Mouse (Mus musculus): ENCODE measurements at regions not wholly inside any gene's neighbourhood (a gene's known extent, or its start where the extent isn't known, plus 50 kb on each side); places are given as distances from the start of the nearest gene placed in this dataset.

DNA sequence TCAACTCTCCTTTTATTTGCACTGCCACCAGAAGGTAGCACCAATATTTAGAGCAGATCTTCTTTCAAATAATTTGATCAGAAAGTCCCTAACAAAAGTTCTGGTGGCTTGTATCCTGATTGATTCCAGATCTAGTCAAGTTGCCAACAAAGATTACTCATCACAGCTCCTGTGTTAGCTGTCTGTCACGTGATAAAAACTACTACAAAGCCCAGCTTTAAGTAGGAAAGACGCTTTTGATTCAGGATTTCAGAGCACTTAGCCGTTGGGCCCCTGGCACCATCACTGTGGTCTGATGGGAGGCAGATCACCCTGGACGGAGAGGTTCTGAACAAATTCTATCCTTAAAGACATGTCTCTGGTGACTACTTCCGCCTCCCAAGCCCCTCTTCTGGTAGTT lies 241.6 kb upstream of the Il12b start:
- no peak for TF ChIP-seq ZNF384 (IDR thresholded peaks at IDR 0.05; ENCODE audit: low read depth, low read length)
- TF ChIP-seq GABPA (IDR thresholded peaks at IDR 0.05; ENCODE audit: insufficient replicate concordance, low read depth, low read length): no peak
- TF ChIP-seq TBP (conservative IDR thresholded peaks at IDR 0.05; ENCODE audit: low read depth, low read length): no peak
- TF ChIP-seq MAZ (IDR thresholded peaks at IDR 0.05; ENCODE audit: low read depth, low read length): no peak
- DNase-seq (ENCODE audit: extremely low read depth): no peak
- Histone ChIP-seq H3K4me2 (ENCODE audit: insufficient read depth, low read depth, poor library complexity, severe bottlenecking) (no peak overlapping the region), H3K79me2 (replicated peaks; ENCODE audit: control insufficient read depth, extremely low read depth, insufficient read depth, poor library complexity, severe bottlenecking) (no peaks in the 10 kb centered on the region), H3K4me3 (replicated peaks in 1 of 3; ENCODE audit: low read depth in 2 of 3, low read length in 2 of 3, poor library complexity in 1 of 3) (no peak overlapping the region), H3K4me1 (ENCODE audit: control insufficient read depth in 1 of 2, insufficient read depth in 2 of 2) (no peaks in the 10 kb centered on the region), H3K9me3 (replicated peaks; ENCODE audit: low read length) (no peaks in the 10 kb centered on the region), H3K27me3 (replicated peaks) (no peaks in the 10 kb centered on the region), H3K36me3 (replicated peaks in 1 of 2; ENCODE audit: control insufficient read depth in 1 of 2, insufficient read depth in 1 of 2, low read length in 1 of 2) (no peaks in the 10 kb centered on the region), H3K27ac (ENCODE audit: insufficient read depth, low read depth) (no peak overlapping the region), H3K9ac (ENCODE audit: insufficient read depth, low read depth) (no peak overlapping the region)
- in situ Hi-C loops (cut with MboI; ENCODE audit: low pct_ligation_motif_present, low pct_unique_long_range_greater_than_20kb, low sequenced_read_pairs) (no loop called here), dilution Hi-C loops (cut with MboI; ENCODE audit: extremely low pct_ligation_motif_present, extremely low pct_unique_long_range_greater_than_20kb, low sequenced_read_pairs) (no loop called here)

DNA sequence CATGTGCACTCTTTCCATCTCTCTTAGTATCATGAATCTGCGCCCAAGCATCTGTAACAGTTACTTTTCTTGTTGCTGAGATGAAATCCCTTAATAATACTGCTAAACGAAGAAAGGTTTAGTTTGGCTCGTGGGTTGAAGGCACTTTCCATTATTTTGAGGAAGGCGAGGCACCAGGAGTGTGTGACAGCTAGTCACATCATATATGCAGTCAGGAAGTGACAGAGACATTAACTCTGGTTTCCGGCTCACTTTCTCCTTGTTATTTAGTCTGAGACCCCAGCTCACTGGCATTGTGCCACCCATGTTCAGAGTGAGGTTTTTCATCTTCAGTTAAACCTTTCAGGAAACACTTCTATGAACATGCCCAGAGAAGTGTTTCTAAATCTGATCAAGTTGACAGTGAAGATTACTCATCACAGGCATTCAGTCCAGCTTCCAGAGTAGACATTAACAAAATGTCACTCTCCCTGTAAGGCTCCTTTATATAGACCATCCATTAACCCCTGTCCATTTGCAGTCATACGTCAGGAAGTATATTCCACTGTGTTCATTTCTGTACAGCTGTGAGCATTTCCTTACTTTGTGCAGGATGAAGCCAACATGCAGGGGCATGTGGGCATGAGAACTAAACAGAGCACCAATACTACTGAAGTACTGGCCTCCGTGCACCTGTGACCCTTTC lies 238.0 kb upstream of the Il12b start:
- Histone ChIP-seq H3K9me3 (replicated peaks; ENCODE audit: low read length) (no peaks in the 10 kb centered on the region), H3K27ac (ENCODE audit: insufficient read depth, low read depth) (no peak overlapping the region), H3K36me3 (replicated peaks in 1 of 2; ENCODE audit: control insufficient read depth in 1 of 2, insufficient read depth in 1 of 2, low read length in 1 of 2) (no peaks in the 10 kb centered on the region), H3K79me2 (replicated peaks; ENCODE audit: control insufficient read depth, extremely low read depth, insufficient read depth, poor library complexity, severe bottlenecking) (no peaks in the 10 kb centered on the region), H3K4me1 (ENCODE audit: control insufficient read depth in 1 of 2, insufficient read depth in 2 of 2) (no peaks in the 10 kb centered on the region), H3K27me3 (replicated peaks) (no peaks in the 10 kb centered on the region), H3K9ac (ENCODE audit: insufficient read depth, low read depth) (no peak overlapping the region), H3K4me2 (ENCODE audit: insufficient read depth, low read depth, poor library complexity, severe bottlenecking) (no peak overlapping the region), H3K4me3 (replicated peaks in 1 of 3; ENCODE audit: low read depth in 2 of 3, low read length in 2 of 3, poor library complexity in 1 of 3) (no peak overlapping the region)
- TF ChIP-seq ZC3H11A (IDR thresholded peaks at IDR 0.05; ENCODE audit: low read depth, low read length) (no peak), RAD21 (IDR thresholded peaks at IDR 0.05; ENCODE audit: low read depth, low read length) (no peak), E2F4 (IDR thresholded peaks at IDR 0.05; ENCODE audit: insufficient replicate concordance, low read depth, low read length) (no peak), JUN (IDR thresholded peaks at IDR 0.05; ENCODE audit: insufficient read depth, low read depth, low read length) (no peak), MXI1 (IDR thresholded peaks at IDR 0.05; ENCODE audit: low read depth, low read length) (no peak), ZMIZ1 (IDR thresholded peaks at IDR 0.05; ENCODE audit: low read depth, low read length) (no peak), BHLHE40 (IDR thresholded peaks at IDR 0.05; ENCODE audit: low read depth, low read length) (no peak), ETS1 (conservative IDR thresholded peaks at IDR 0.05; ENCODE audit: low read depth, low read length) (no peak), ZKSCAN1 (IDR thresholded peaks at IDR 0.05; ENCODE audit: borderline replicate concordance, low read depth, low read length) (no peak)
- in situ Hi-C loops (cut with MboI; ENCODE audit: low pct_ligation_motif_present, low pct_unique_long_range_greater_than_20kb, low sequenced_read_pairs) (no loop called here), dilution Hi-C loops (cut with MboI; ENCODE audit: extremely low pct_ligation_motif_present, extremely low pct_unique_long_range_greater_than_20kb, low sequenced_read_pairs) (no loop called here)
- DNase-seq (ENCODE audit: extremely low read depth): no peak

DNA sequence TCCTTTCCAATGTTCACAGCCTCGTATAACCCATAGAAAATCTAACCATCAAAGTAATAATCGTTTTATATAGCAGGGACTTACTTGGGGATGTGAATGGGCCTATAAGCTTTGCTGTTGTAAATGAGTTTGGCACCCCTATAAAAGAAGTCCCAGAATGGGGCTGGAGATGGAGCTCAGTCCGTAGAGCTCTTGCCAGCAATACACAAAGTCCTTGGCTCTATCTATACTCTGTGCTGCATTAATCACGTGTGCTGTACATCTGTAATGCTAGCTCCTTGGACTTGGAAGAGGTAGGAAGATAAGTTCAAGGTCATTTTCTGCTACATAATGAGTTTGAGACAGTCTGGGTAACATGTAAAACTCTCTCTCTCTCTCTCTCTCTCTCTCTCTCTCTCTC lies 236.8 kb upstream of the Il12b start:
- Histone ChIP-seq H3K9me3 (replicated peaks; ENCODE audit: low read length) (no peaks in the 10 kb centered on the region), H3K27ac (ENCODE audit: insufficient read depth, low read depth) (no peak overlapping the region), H3K9ac (ENCODE audit: insufficient read depth, low read depth) (no peak overlapping the region), H3K36me3 (replicated peaks in 1 of 2; ENCODE audit: control insufficient read depth in 1 of 2, insufficient read depth in 1 of 2, low read length in 1 of 2) (no peaks in the 10 kb centered on the region), H3K27me3 (replicated peaks) (no peaks in the 10 kb centered on the region), H3K4me1 (ENCODE audit: control insufficient read depth in 1 of 2, insufficient read depth in 2 of 2) (no peaks in the 10 kb centered on the region), H3K79me2 (replicated peaks; ENCODE audit: control insufficient read depth, extremely low read depth, insufficient read depth, poor library complexity, severe bottlenecking) (no peaks in the 10 kb centered on the region), H3K4me3 (replicated peaks in 1 of 3; ENCODE audit: low read depth in 2 of 3, low read length in 2 of 3, poor library complexity in 1 of 3) (no peak overlapping the region), H3K4me2 (ENCODE audit: insufficient read depth, low read depth, poor library complexity, severe bottlenecking) (no peak overlapping the region)
- in situ Hi-C loops (cut with MboI; ENCODE audit: low pct_ligation_motif_present, low pct_unique_long_range_greater_than_20kb, low sequenced_read_pairs): no loop called here
- dilution Hi-C loops (cut with MboI; ENCODE audit: extremely low pct_ligation_motif_present, extremely low pct_unique_long_range_greater_than_20kb, low sequenced_read_pairs): no loop called here
- DNase-seq (ENCODE audit: extremely low read depth): no peak
- no peak for TF ChIP-seq MAFK (IDR thresholded peaks at IDR 0.05; ENCODE audit: insufficient replicate concordance, low read length)
- no peak for TF ChIP-seq SMC3 (IDR thresholded peaks at IDR 0.05; ENCODE audit: low read depth, low read length)
- no peak for TF ChIP-seq ZC3H11A (IDR thresholded peaks at IDR 0.05; ENCODE audit: low read depth, low read length)
- no peak for TF ChIP-seq MAX (IDR thresholded peaks at IDR 0.05; ENCODE audit: low read length)
- TF ChIP-seq EP300 (IDR thresholded peaks at IDR 0.05; ENCODE audit: low read length): no peak
- TF ChIP-seq IRF4 (IDR thresholded peaks at IDR 0.05; ENCODE audit: low read depth, low read length): no peak
- no peak for TF ChIP-seq POLR2A (IDR thresholded peaks at IDR 0.05; ENCODE audit: low read depth, low read length)
- no peak for TF ChIP-seq PAX5 (IDR thresholded peaks at IDR 0.05; ENCODE audit: low read length)
- TF ChIP-seq RCOR1 (conservative IDR thresholded peaks at IDR 0.05; ENCODE audit: low read depth, low read length): no peak
- no peak for TF ChIP-seq JUN (IDR thresholded peaks at IDR 0.05; ENCODE audit: insufficient read depth, low read depth, low read length)

Measured in CH12.LX (cell line).